Mouse (Mus musculus): Measurements from ENCODE around the gene Klhdc8b.

DNA sequence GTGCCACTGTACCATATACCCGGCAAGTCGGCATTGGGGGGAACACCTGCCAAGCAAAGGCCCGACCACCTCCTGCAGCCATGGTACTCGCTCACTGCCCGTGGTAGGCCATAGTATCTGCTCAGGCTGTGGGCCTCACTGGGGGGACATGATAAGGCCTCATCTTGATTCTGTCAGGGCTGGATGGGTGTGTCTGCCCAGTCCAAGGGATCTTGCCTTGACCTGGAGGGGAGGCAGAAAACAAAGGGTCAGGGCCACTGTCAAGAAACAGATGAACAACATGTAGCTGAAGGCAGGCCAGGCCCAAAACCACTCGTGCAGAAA lies 10.2 kb downstream of the Klhdc8b start:
- TF ChIP-seq CTCF (IDR thresholded peaks at IDR 0.05; ENCODE audit: low read depth) (no peak), EP300 (IDR thresholded peaks at IDR 0.05; ENCODE audit: low read depth) (no peak)
